Mouse (Mus musculus) embryonic facial prominence, embryonic 11.5 days (tissue): ENCODE measurements at regions not wholly inside any gene's neighbourhood (a gene's known extent, or its start where the extent isn't known, plus 50 kb on each side); places are given as distances from the start of the nearest gene placed in this dataset.

Experiments used
- ATAC-seq: fragments of 200-750 bp; cut with Nextera tagmentation; replicated peaks from 2 replicates; pipeline ENCODE4 v1.8.0; 2017; ENCODE audit warnings: low read depth; ENCODE audit not compliant: insufficient number of reproducible peaks, low FRiP score, low TSS enrichment
- DNase-seq: peaks from one replicate; pipeline ENCODE4 v3.0.0-alpha.2; 2015; ENCODE audit warnings: low spot score
- H3K27ac ChIP-seq: fragments of 300-500 bp; sonication (generic); replicated peaks from 2 replicates; pipeline ENCODE4 v1.5.1; 2014; ENCODE audit warnings: mild to moderate bottlenecking, low read depth, low read length, control low read depth
- H3K27me3 ChIP-seq: fragments of 300-500 bp; sonication (generic); 2 replicates; pipeline ENCODE4 v1.6.1; 2014; ENCODE audit warnings: mild to moderate bottlenecking, low read length, moderate library complexity, mixed read lengths; ENCODE audit not compliant: control insufficient read depth, insufficient read depth
- H3K36me3 ChIP-seq: fragments of 300-500 bp; sonication (generic); replicated peaks from 2 replicates; pipeline ENCODE4 v1.6.1; 2014; ENCODE audit warnings: low read depth, mild to moderate bottlenecking, low read length, moderate library complexity, mixed read lengths; ENCODE audit not compliant: control insufficient read depth, insufficient read depth
- H3K4me1 ChIP-seq: fragments of 300-500 bp; sonication (generic); 2 replicates; pipeline ENCODE4 v1.6.1; 2014; ENCODE audit warnings: low read length, mixed read lengths; ENCODE audit not compliant: control insufficient read depth, insufficient read depth
- H3K4me2 ChIP-seq: fragments of 300-500 bp; sonication (generic); 2 replicates; pipeline ENCODE4 v1.6.1; 2014; ENCODE audit warnings: low read depth, mild to moderate bottlenecking, control low read depth, low read length, moderate library complexity
- H3K4me3 ChIP-seq: fragments of 300-500 bp; sonication (generic); 2 replicates; pipeline ENCODE4 v1.5.1; 2014; ENCODE audit warnings: low read depth, low read length, control low read depth
- H3K9ac ChIP-seq: fragments of 300-500 bp; sonication (generic); replicated peaks from 2 replicates; pipeline ENCODE4 v1.6.1; 2014; ENCODE audit warnings: mild to moderate bottlenecking, control low read depth, low read length
- H3K9me3 ChIP-seq: fragments of 300-500 bp; sonication (generic); replicated peaks from 2 replicates; pipeline ENCODE4 v1.6.1; 2016; ENCODE audit warnings: mild to moderate bottlenecking, low read length, inconsistent platforms, mixed read lengths; ENCODE audit not compliant: control insufficient read depth
- WGBS: fragments of 180-500 bp; shearing (Covaris S2); extraction: QIAGEN DNeasy Blood & Tissue Kit; methylation state at CpG from one replicate; pipeline ENCODE4 v1.1.7; 2014; 5-methylcytosine and 5-hydroxymethylcytosine counted together

DNA sequence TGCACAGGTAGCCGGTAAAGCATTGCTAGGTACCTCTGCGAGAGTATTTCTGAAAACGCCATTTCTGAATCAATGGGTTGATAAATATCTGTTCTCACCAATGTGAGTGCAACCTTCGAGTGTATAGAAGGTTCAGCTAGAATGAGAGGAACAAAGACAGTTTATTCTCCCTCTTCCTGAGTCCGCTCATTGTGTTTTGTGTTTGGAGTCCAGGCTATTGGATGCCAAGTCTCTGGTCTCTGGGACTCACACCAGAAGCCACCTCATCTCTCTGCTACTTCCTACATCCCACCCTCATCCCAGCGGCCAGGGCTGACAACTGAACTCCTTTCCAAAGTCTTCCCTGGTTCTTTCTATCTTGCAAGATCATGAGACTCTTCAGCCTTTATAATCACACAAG is 62.7 kb downstream of the Lrrc30 start:
- Histone ChIP-seq H3K9me3 (no peaks in the 10 kb centered on the region), H3K4me2 (no peak overlapping the region), H3K27ac (no peak overlapping the region), H3K4me1 (no peaks in the 10 kb centered on the region), H3K36me3 (no peaks in the 10 kb centered on the region), H3K9ac (no peak overlapping the region), H3K27me3 (no peaks in the 10 kb centered on the region), H3K4me3 (no peak overlapping the region)
- ATAC-seq (no peak), DNase-seq (no peak)
- WGBS, result 86% methylated on average over 6 of the region's 6 CpGs

GRCm38 (mm10) chr17:67566216-67566615 is 66.3 kb downstream of the Lrrc30 start:
- Histone ChIP-seq H3K27ac (no peak overlapping the region), H3K4me3 (no peak overlapping the region), H3K4me1 (no peaks in the 10 kb centered on the region), H3K36me3 (no peaks in the 10 kb centered on the region), H3K4me2 (no peak overlapping the region), H3K27me3 (no peaks in the 10 kb centered on the region), H3K9ac (no peak overlapping the region), H3K9me3 (no peaks in the 10 kb centered on the region)
- 88% methylated on average over 11 of the region's 11 CpGs for WGBS
- ATAC-seq, result no peak
- no peak for DNase-seq

DNA sequence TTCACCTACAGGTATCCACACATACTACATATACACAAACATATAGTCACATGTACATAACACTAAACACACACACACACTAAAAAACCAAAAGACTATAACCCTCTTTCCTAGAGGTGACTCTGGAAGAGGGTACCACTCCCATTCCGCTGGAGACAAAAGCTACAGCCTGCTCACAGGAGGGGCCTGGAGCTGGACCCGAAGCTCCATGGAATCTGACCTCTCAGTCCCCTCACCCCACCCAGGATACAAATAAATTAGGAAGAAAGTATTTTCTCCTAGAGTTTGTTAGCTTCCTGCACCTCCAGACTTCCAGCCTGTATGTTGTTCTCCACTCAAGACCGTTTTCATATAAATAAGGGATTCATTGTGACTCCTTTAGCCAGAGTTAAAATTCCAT is 66.8 kb downstream of the Lrrc30 start:
- DNase-seq, result no peak
- 50% methylated on average over 3 of the region's 3 CpGs for WGBS
- H3K9me3 ChIP-seq, result no peaks in the 10 kb centered on the region
- no peaks in the 10 kb centered on the region for H3K27me3 ChIP-seq
- no peaks in the 10 kb centered on the region for H3K36me3 ChIP-seq
- no peak overlapping the region for H3K4me3 ChIP-seq
- H3K9ac ChIP-seq, result no peak overlapping the region
- no peak overlapping the region for H3K4me2 ChIP-seq
- no peak for ATAC-seq
- no peak overlapping the region for H3K27ac ChIP-seq
- no peaks in the 10 kb centered on the region for H3K4me1 ChIP-seq

GRCm38 (mm10) chr17:67564845-67565244 is 67.7 kb downstream of the Lrrc30 start:
- H3K4me2 ChIP-seq, result no peak overlapping the region
- H3K27ac ChIP-seq, result no peak overlapping the region
- 58% methylated on average over 3 of the region's 3 CpGs for WGBS
- H3K27me3 ChIP-seq, result no peaks in the 10 kb centered on the region
- H3K9ac ChIP-seq, result no peak overlapping the region
- no peak overlapping the region for H3K4me3 ChIP-seq
- DNase-seq (no peak), ATAC-seq (no peak)
- no peaks in the 10 kb centered on the region for H3K4me1 ChIP-seq
- H3K9me3 ChIP-seq, result no peaks in the 10 kb centered on the region
- H3K36me3 ChIP-seq, result no peaks in the 10 kb centered on the region

GRCm38 (mm10) chr17:67563036-67563435 is 69.5 kb downstream of the Lrrc30 start:
- ATAC-seq, result no peak
- Histone ChIP-seq H3K4me2 (no peak overlapping the region), H3K36me3 (no peaks in the 10 kb centered on the region), H3K9me3 (no peaks in the 10 kb centered on the region), H3K4me3 (no peak overlapping the region), H3K27me3 (no peaks in the 10 kb centered on the region), H3K27ac (no peak overlapping the region), H3K9ac (no peak overlapping the region), H3K4me1 (no peaks in the 10 kb centered on the region)
- DNase-seq, result no peak
- WGBS, result 73% methylated on average over 7 of the region's 7 CpGs

DNA sequence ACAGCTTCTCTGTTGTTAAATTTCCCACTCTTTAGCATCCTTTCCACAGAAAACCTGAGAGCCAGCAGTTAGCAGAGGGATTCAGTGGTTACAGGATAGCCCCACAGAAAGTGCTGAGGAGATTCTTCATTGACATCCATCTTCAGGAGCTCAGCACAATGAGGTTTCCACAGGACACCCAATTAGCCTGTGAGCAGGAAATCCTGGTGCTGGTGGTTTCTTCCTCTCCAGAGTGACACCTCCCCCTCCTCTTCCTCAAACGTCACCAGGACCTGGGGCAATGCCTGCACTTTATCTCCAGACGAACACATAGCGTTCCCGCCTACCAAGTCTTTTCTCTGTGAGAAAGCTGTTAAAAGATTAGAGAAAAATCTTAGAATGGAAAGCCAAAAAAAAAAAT is 70.7 kb downstream of the Lrrc30 start:
- Histone ChIP-seq H3K4me3 (no peak overlapping the region), H3K27ac (no peak overlapping the region), H3K4me2 (no peak overlapping the region), H3K36me3 (no peaks in the 10 kb centered on the region), H3K9ac (no peak overlapping the region), H3K4me1 (no peaks in the 10 kb centered on the region), H3K27me3 (no peaks in the 10 kb centered on the region), H3K9me3 (no peaks in the 10 kb centered on the region)
- whole genome bisulfite sequencing, result 71% methylated on average over 4 of the region's 4 CpGs
- ATAC-seq (no peak), DNase-seq (no peak)

- Histone ChIP-seq H3K4me1 (no peaks in the 10 kb centered on the region), H3K27me3 (no peaks in the 10 kb centered on the region), H3K9me3 (no peaks in the 10 kb centered on the region), H3K4me3 (no peak overlapping the region), H3K27ac (no peak overlapping the region), H3K4me2 (no peak overlapping the region), H3K9ac (no peak overlapping the region), H3K36me3 (no peaks in the 10 kb centered on the region)
- DNase-seq, result no peak
- WGBS, result 62% methylated on average over 7 of the region's 7 CpGs
- no peak for ATAC-seq
Observed at GRCm38 (mm10) chr17:67557351-67557870, 75.1 kb downstream of the Lrrc30 start.

DNA sequence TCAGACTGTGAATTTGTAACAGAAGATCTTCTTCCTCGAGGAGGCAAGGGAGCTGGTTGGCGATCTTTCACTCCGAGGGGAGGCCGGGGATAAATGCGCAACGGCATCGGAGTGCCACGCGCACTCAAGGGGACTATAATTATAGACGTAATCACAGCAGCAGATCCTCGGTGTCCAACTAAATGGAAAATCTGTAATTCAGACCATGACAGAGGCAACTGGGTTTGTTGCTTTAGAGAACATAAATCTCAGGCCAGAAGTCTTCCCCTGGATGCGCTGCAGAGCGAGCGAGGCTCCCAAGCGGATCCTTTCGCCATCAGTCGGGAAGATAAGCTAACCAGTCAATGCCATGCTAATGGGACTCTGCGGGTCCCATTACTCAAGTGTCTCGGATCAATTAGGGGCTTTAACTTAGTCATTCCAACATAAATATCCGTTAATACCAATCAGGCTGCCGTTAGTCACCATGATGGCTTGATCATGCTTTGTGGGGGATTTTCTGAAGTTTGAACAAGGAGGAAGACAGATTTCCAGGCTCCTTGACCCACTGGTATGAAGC is 79.9 kb downstream of the Lrrc30 start:
- Histone ChIP-seq H3K27me3 (no peaks in the 10 kb centered on the region), H3K9ac (no peak overlapping the region), H3K9me3 (no peaks in the 10 kb centered on the region), H3K4me1 (no peaks in the 10 kb centered on the region), H3K27ac (no peak overlapping the region), H3K36me3 (no peaks in the 10 kb centered on the region), H3K4me2 (no peak overlapping the region), H3K4me3 (no peak overlapping the region)
- no peak for DNase-seq
- no peak for ATAC-seq
- WGBS, result 89% methylated on average over 21 of the region's 21 CpGs
